Mouse (Mus musculus): ENCODE data around the gene Kif24. TPM values are rescaled to one million over a fixed set of nuclear protein-coding genes. Genes with fewer than 3 reads are reported as not detected.

The Kif24 gene
- polyA plus RNA-seq, 1 experiment from 2014 or later, result 5.7 TPM

DNA sequence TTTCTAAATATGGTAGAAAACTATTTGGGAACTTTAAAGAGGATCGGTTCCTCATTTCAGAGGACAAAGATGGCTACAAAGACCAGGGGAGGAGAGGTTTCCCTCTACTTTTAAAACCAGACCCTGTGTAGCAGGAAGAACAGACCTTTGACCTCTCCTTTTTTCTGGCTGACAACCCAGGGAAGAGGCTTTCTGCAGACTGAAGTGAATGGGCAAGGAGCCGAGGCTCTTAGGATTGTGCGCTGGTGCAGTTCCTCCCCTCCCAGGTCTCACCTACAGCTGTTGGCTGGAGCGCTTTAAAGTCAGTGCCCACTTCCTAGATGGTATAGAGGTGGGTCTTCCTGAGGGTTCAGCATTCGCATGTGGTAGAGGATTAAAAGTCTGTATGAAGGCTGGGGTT, 32.4 kb upstream of the Kif24 start:
- no peak for DNase-seq (ENCODE audit: low spot score)
- Histone ChIP-seq H3K4me2 (ENCODE audit: low read depth, low read length) (no peak overlapping the region), H3K36me3 (ENCODE audit: control insufficient read depth, insufficient read depth, low read length) (no peaks in the 10 kb centered on the region), H3K27me3 (replicated peaks; ENCODE audit: control insufficient read depth, insufficient read depth, low read length) (peaks cover 57% of the 10 kb centered on the region), H3K4me1 (ENCODE audit: control insufficient read depth, insufficient read depth, low read length) (peaks cover 14% of the 10 kb centered on the region), H3K27ac (replicated peaks; ENCODE audit: low read depth, low read length) (no peak overlapping the region), H3K4me3 (ENCODE audit: low read depth, low read length) (no peak overlapping the region), H3K9ac (ENCODE audit: low read depth, low read length) (no peak overlapping the region), H3K9me3 (ENCODE audit: control insufficient read depth, low read length) (no peaks in the 10 kb centered on the region)
- ATAC-seq (ENCODE audit: low read depth), result no peak
- WGBS, result 49% methylated on average over 5 of the region's 5 CpGs

DNA sequence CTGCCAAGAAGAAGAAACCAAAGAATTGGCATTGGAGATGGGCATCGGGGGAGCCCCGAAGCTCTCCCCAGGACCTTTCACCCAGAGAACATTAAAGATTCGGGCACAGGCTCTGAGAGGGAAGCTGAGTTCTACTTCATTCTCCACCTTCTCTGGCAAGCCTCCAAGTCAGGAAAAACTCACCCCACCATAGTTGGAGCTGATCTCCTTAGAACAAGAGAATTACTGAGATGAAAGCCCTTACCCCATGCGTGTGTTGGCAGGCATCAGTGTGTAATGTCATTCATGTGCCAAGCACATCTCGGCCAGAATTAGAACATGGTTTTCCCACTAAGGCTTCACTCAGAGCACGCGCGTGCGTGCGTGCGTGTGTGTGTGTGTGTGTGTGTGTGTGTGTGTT, 31.2 kb upstream of the Kif24 start:
- Histone ChIP-seq H3K4me1 (ENCODE audit: control insufficient read depth, insufficient read depth, low read length) (peaks cover 14% of the 10 kb centered on the region; the same call in 1 of the 2 replicates), H3K9me3 (ENCODE audit: control insufficient read depth, low read length) (no peaks in the 10 kb centered on the region), H3K27me3 (replicated peaks; ENCODE audit: control insufficient read depth, insufficient read depth, low read length) (peaks cover 47% of the 10 kb centered on the region), H3K4me3 (ENCODE audit: low read depth, low read length) (no peak overlapping the region), H3K4me2 (ENCODE audit: low read depth, low read length) (no peak overlapping the region), H3K9ac (ENCODE audit: low read depth, low read length) (no peak overlapping the region), H3K27ac (replicated peaks; ENCODE audit: low read depth, low read length) (no peak overlapping the region), H3K36me3 (ENCODE audit: control insufficient read depth, insufficient read depth, low read length) (no peaks in the 10 kb centered on the region)
- DNase-seq (ENCODE audit: low spot score) (peak; percentile 60), ATAC-seq (ENCODE audit: low read depth) (peak; percentile 41; the same call in 1 of the 2 replicates)
- 80% methylated on average over 11 of the region's 11 CpGs for WGBS

DNA sequence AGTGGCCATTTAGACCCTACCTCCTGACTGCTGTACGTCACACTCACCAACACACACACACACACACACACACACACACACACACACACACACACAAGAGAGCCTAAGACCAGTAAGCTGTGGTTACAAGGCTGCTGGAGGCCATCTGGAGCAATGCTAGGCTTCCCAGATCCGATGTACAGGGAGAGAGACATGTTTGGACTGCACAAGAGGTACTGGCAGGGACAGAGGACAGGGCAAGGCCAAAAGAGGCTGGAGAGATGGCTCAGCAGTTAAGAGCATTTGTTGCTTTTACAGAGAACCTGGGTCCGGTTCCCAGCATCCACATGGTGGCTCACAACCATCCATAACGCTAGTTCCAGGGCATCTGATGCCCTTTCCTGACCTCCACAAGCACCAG, 30.4 kb upstream of the Kif24 start:
- ATAC-seq (ENCODE audit: low read depth) (no peak), DNase-seq (ENCODE audit: low spot score) (no peak)
- no peak overlapping the region for H3K9ac ChIP-seq (ENCODE audit: low read depth, low read length)
- H3K27ac ChIP-seq (replicated peaks; ENCODE audit: low read depth, low read length), result no peak overlapping the region
- no peak overlapping the region for H3K4me3 ChIP-seq (ENCODE audit: low read depth, low read length)
- H3K4me2 ChIP-seq (ENCODE audit: low read depth, low read length), result no peak overlapping the region
- H3K4me1 ChIP-seq (ENCODE audit: control insufficient read depth, insufficient read depth, low read length), result peaks cover 14% of the 10 kb centered on the region; the same call in 1 of the 2 replicates
- no peaks in the 10 kb centered on the region for H3K36me3 ChIP-seq (ENCODE audit: control insufficient read depth, insufficient read depth, low read length)
- peaks cover 40% of the 10 kb centered on the region for H3K27me3 ChIP-seq (replicated peaks; ENCODE audit: control insufficient read depth, insufficient read depth, low read length)
- 73% methylated on average over 4 of the region's 4 CpGs for WGBS
- H3K9me3 ChIP-seq (ENCODE audit: control insufficient read depth, low read length), result no peaks in the 10 kb centered on the region

DNA sequence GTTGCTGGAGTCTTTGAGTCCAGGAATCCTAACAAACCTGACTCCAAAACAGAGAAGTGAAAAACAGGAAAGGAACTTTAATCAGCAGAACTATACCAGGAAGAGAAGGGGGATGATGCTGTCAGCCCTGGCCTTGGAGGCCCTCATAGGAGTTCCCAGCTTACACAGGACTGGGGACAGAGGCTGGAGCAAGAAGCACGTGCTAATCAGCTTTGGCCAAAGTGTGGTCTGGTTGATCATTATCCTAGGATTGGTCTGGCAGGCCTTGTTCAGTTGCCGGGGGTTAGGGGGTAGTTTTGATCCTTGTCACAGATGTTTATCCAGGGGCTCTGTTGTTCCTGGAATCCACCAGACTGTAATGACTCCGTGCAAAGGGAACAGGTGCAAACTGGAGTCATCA, 29.7 kb upstream of the Kif24 start:
- H3K27ac ChIP-seq (replicated peaks; ENCODE audit: low read depth, low read length), result no peak overlapping the region
- H3K4me1 ChIP-seq (ENCODE audit: control insufficient read depth, insufficient read depth, low read length), result peaks cover 14% of the 10 kb centered on the region; the same call in 1 of the 2 replicates
- no peaks in the 10 kb centered on the region for H3K36me3 ChIP-seq (ENCODE audit: control insufficient read depth, insufficient read depth, low read length)
- ATAC-seq (ENCODE audit: low read depth) (no peak), DNase-seq (ENCODE audit: low spot score) (no peak)
- H3K9me3 ChIP-seq (ENCODE audit: control insufficient read depth, low read length), result no peaks in the 10 kb centered on the region
- no peak overlapping the region for H3K4me2 ChIP-seq (ENCODE audit: low read depth, low read length)
- 53% methylated on average over 3 of the region's 3 CpGs for WGBS
- peaks cover 33% of the 10 kb centered on the region for H3K27me3 ChIP-seq (replicated peaks; ENCODE audit: control insufficient read depth, insufficient read depth, low read length)
- no peak overlapping the region for H3K9ac ChIP-seq (ENCODE audit: low read depth, low read length)
- no peak overlapping the region for H3K4me3 ChIP-seq (ENCODE audit: low read depth, low read length)

DNA sequence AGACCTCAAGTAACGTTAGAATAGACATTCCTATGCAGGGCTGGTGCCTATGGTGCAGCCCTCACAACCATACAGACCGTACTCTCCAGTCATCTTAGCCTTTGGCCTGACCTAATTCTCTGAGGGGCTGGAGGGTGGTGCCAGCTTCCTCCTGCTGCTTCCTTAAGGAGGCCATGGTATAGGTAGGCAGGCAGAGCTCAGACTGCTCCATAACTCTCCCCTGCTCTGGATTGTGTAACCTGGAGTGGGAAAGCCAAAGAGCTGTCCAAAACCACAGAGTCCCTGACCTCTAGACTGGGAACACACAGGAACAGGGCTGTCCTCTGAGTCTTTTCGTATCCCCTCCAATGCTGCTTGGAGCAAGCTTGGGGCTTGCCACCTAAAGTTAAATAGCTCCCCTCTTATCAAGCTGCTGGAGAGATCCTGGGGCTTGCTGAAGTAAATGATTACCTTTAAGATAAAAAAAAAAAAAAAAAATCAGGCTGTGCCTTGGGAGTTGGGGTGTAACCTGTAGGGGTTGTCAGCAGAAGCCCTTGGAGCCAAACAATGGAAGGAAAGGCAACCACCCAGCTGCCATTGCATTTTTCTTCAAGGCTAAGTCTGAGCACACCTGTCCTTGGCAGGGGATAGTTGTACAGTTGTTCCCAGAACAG, 28.9 kb upstream of the Kif24 start:
- DNase-seq (ENCODE audit: low spot score), result no peak
- H3K9ac ChIP-seq (ENCODE audit: low read depth, low read length), result no peak overlapping the region
- H3K9me3 ChIP-seq (ENCODE audit: control insufficient read depth, low read length), result no peaks in the 10 kb centered on the region
- H3K4me1 ChIP-seq (ENCODE audit: control insufficient read depth, insufficient read depth, low read length), result peaks cover 11% of the 10 kb centered on the region; the same call in 1 of the 2 replicates
- no peak overlapping the region for H3K4me2 ChIP-seq (ENCODE audit: low read depth, low read length)
- 77% methylated on average over 3 of the region's 3 CpGs for WGBS
- no peak overlapping the region for H3K4me3 ChIP-seq (ENCODE audit: low read depth, low read length)
- ATAC-seq (ENCODE audit: low read depth), result no peak
- H3K27ac ChIP-seq (replicated peaks; ENCODE audit: low read depth, low read length), result no peak overlapping the region
- peaks cover 25% of the 10 kb centered on the region for H3K27me3 ChIP-seq (replicated peaks; ENCODE audit: control insufficient read depth, insufficient read depth, low read length)
- no peaks in the 10 kb centered on the region for H3K36me3 ChIP-seq (ENCODE audit: control insufficient read depth, insufficient read depth, low read length)

DNA sequence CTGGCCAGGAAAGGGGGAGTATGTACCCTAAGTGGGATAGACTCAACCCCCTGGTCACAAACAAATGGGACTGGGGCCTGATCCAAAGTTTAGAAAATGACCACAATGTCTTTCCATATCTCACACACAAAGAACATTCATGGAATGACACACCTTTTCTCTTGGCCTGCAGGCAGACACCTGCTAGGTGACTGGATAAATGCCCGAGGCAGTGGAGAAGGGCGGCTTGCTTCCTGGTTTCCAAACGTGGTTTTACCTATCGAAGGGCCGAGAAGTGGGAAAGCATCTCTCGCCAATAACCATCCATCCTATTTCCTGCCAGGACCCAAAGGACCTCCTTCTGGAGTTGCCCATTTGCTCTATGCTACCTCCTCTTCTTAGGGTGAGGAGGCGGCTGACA, 28.3 kb upstream of the Kif24 start:
- Histone ChIP-seq H3K9me3 (ENCODE audit: control insufficient read depth, low read length) (no peaks in the 10 kb centered on the region), H3K27me3 (replicated peaks; ENCODE audit: control insufficient read depth, insufficient read depth, low read length) (peaks cover 18% of the 10 kb centered on the region), H3K9ac (ENCODE audit: low read depth, low read length) (no peak overlapping the region), H3K4me3 (ENCODE audit: low read depth, low read length) (no peak overlapping the region), H3K36me3 (ENCODE audit: control insufficient read depth, insufficient read depth, low read length) (no peaks in the 10 kb centered on the region), H3K27ac (replicated peaks; ENCODE audit: low read depth, low read length) (no peak overlapping the region), H3K4me1 (ENCODE audit: control insufficient read depth, insufficient read depth, low read length) (peaks cover 5% of the 10 kb centered on the region; the same call in 1 of the 2 replicates), H3K4me2 (ENCODE audit: low read depth, low read length) (no peak overlapping the region)
- DNase-seq (ENCODE audit: low spot score) (no peak), ATAC-seq (ENCODE audit: low read depth) (no peak)
- WGBS, result 74% methylated on average over 7 of the region's 7 CpGs

DNA sequence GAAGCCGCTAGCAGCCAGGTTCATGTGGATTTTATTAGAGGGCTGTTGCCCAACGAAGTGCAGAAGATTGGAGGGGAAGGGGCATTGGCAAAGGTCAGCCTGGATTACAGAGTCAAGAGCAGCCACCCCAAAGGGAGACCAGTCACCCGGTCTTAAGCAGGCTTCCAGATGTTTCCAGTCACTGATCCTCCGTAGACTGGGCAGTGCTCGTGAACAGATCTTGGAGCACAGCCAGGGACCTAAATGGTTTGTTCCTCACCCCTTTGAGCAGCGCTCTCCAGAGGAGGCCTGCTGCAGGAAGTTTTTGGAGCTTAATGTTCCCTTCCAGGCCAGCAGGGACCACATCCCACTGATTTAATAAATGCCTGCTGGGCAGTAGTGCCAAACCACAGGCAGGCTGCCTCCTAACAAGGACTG, 16.9 kb upstream of the Kif24 start:
- Histone ChIP-seq H3K9ac (ENCODE audit: low read depth, low read length) (no peak overlapping the region), H3K4me2 (ENCODE audit: low read depth, low read length) (no peak overlapping the region)

DNA sequence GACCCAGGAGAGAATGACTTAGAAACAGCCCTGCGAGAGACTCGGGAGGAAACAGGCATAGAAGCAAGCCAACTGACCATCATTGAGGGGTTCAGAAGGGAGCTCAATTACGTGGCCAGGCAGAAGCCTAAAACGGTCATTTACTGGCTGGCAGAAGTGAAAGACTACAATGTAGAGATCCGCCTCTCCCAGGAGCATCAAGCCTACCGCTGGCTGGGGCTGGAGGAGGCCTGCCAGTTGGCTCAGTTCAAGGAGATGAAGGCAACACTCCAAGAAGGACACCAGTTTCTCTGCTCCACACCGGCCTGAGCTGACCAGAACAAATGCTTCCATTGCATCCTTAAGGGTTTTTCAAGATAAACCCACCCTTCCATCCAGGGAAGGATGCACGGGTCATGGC, 15.6 kb upstream of the Kif24 start:
- H3K4me2 ChIP-seq (ENCODE audit: low read depth, low read length), result no peak overlapping the region
- 0 out of 2 replicates have a peak, but pooled peaks cover 7% of the 10 kb centered on the region for H3K36me3 ChIP-seq (ENCODE audit: control insufficient read depth, insufficient read depth, low read length)
- no peak for DNase-seq (ENCODE audit: low spot score)
- peaks cover 5% of the 10 kb centered on the region for H3K4me1 ChIP-seq (ENCODE audit: control insufficient read depth, insufficient read depth, low read length)
- no peak for ATAC-seq (ENCODE audit: low read depth)
- WGBS, result 81% methylated on average over 8 of the region's 8 CpGs
- peak overlapping the region; percentile 11; the same call in 1 of the 2 replicates for H3K27ac ChIP-seq (replicated peaks; ENCODE audit: low read depth, low read length)
- no peak overlapping the region for H3K4me3 ChIP-seq (ENCODE audit: low read depth, low read length)
- no peak overlapping the region for H3K9ac ChIP-seq (ENCODE audit: low read depth, low read length)
- H3K27me3 ChIP-seq (replicated peaks; ENCODE audit: control insufficient read depth, insufficient read depth, low read length), result no peaks in the 10 kb centered on the region
- H3K9me3 ChIP-seq (ENCODE audit: control insufficient read depth, low read length), result no peaks in the 10 kb centered on the region

More for the DNA sequence above, 16.9 kb upstream of the Kif24 start:
- Histone ChIP-seq H3K4me3 (ENCODE audit: low read depth, low read length) (no peak overlapping the region), H3K9me3 (ENCODE audit: control insufficient read depth, low read length) (peaks cover 6% of the 10 kb centered on the region; the same call in 1 of the 2 replicates), H3K4me1 (ENCODE audit: control insufficient read depth, insufficient read depth, low read length) (peaks cover 5% of the 10 kb centered on the region), H3K27me3 (replicated peaks; ENCODE audit: control insufficient read depth, insufficient read depth, low read length) (no peaks in the 10 kb centered on the region), H3K36me3 (ENCODE audit: control insufficient read depth, insufficient read depth, low read length) (0 out of 2 replicates have a peak, but pooled peaks cover 7% of the 10 kb centered on the region), H3K27ac (replicated peaks; ENCODE audit: low read depth, low read length) (peak overlapping the region; percentile 23; the same call in 1 of the 2 replicates)
- 25% methylated on average over 6 of the region's 6 CpGs for WGBS
- DNase-seq (ENCODE audit: low spot score) (peak; percentile 79), ATAC-seq (ENCODE audit: low read depth) (peak; percentile 53)

DNA sequence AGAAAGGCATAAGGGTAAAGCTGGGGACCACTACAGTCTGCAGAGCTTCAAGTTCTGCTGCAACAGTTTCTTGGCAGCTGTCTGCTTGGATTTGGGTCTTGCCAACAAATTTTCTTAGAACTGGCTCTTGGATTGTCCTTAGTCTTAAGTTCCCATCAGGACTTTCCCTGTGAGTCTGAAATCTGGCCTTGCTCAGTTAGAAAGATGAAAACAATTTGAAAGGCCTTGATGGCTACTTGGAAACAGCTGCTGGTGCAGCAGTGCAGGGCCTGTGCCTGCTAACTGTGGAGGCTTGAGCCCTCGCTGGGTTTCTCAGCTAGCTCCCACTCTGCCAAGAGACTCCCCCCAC, 14.7 kb upstream of the Kif24 start:
- Histone ChIP-seq H3K27me3 (replicated peaks; ENCODE audit: control insufficient read depth, insufficient read depth, low read length) (no peaks in the 10 kb centered on the region), H3K4me3 (ENCODE audit: low read depth, low read length) (no peak overlapping the region), H3K4me1 (ENCODE audit: control insufficient read depth, insufficient read depth, low read length) (peaks cover 5% of the 10 kb centered on the region), H3K9ac (ENCODE audit: low read depth, low read length) (no peak overlapping the region), H3K4me2 (ENCODE audit: low read depth, low read length) (no peak overlapping the region), H3K9me3 (ENCODE audit: control insufficient read depth, low read length) (no peaks in the 10 kb centered on the region), H3K27ac (replicated peaks; ENCODE audit: low read depth, low read length) (no peak overlapping the region; the same call in none of the 2 replicates), H3K36me3 (ENCODE audit: control insufficient read depth, insufficient read depth, low read length) (0 out of 2 replicates have a peak, but pooled peaks cover 7% of the 10 kb centered on the region)
- 57% methylated on average over 1 of the region's 1 CpGs for WGBS
- DNase-seq (ENCODE audit: low spot score) (peak; percentile 72), ATAC-seq (ENCODE audit: low read depth) (peak; percentile 82; the same call in 1 of the 2 replicates)

Data from embryonic facial prominence, embryonic 14.5 days (tissue).